Mouse (Mus musculus) limb, embryonic 13.5 days (tissue): ENCODE results near the gene Hnrnpul2. TPM values are rescaled to one million over a fixed set of nuclear protein-coding genes. Genes with fewer than 3 reads are reported as not detected.

Experiments used
- ATAC-seq: fragments of 200-750 bp; cut with Nextera tagmentation; 2 replicates; pipeline ENCODE4 v1.8.0; 2017; ENCODE audit warnings: low read depth, moderate number of reproducible peaks, moderate TSS enrichment; ENCODE audit not compliant: low FRiP score
- H3K27ac ChIP-seq: fragments of 300-500 bp; sonication (generic); 2 replicates; pipeline ENCODE4 v1.5.1; 2015; ENCODE audit warnings: inconsistent platforms, mild to moderate bottlenecking, moderate library complexity
- H3K27me3 ChIP-seq: fragments of 300-500 bp; sonication (generic); 2 replicates; pipeline ENCODE4 v1.6.1; 2015; ENCODE audit warnings: mild to moderate bottlenecking, inconsistent platforms
- H3K36me3 ChIP-seq: fragments of 300-500 bp; sonication (generic); 2 replicates; pipeline ENCODE4 v1.6.1; 2015; ENCODE audit warnings: inconsistent platforms, mild to moderate bottlenecking, moderate library complexity
- H3K4me1 ChIP-seq: fragments of 300-500 bp; sonication (generic); 2 replicates; pipeline ENCODE4 v1.6.1; 2015; ENCODE audit warnings: inconsistent platforms
- H3K4me2 ChIP-seq: fragments of 300-500 bp; sonication (generic); replicated peaks from 2 replicates; pipeline ENCODE4 v1.6.1; 2015; ENCODE audit warnings: inconsistent platforms, mild to moderate bottlenecking, moderate library complexity
- H3K4me3 ChIP-seq: fragments of 300-500 bp; sonication (generic); 2 replicates; pipeline ENCODE4 v1.5.1; 2015; ENCODE audit warnings: moderate library complexity, mild to moderate bottlenecking, inconsistent platforms
- H3K9ac ChIP-seq: fragments of 300-500 bp; sonication (generic); 2 replicates; pipeline ENCODE4 v1.6.1; 2015; ENCODE audit warnings: mild to moderate bottlenecking, inconsistent platforms
- H3K9me3 ChIP-seq: fragments of 300-500 bp; sonication (generic); 2 replicates; pipeline ENCODE4 v1.6.1; 2016; ENCODE audit warnings: inconsistent platforms
- WGBS: fragments of 180-500 bp; shearing (Covaris S2); methylation state at CpG from one replicate; pipeline ENCODE4 v1.1.7; 2015; 5-methylcytosine and 5-hydroxymethylcytosine counted together
- polyA plus RNA-seq: library from polyadenylated mRNA; unstranded; fragments of >200 nt; fragmentation: Nextera tagmentation; extraction: Ambion mirVana; gene quantifications from 2 replicates; pipeline ENCODE4 v1.2.1, GENCODE M21; 2015

The Hnrnpul2 gene
- 5.9 and 6.3 TPM in 2 replicates for polyA plus RNA-seq

GRCm38 (mm10) chr19:8819596-8820423 lies at the start of gene Hnrnpul2:
Gene Hnrnpul2, plus strand, starts transcription at chr19:8820010.
- under 1% methylated on average over 83 of the region's 83 CpGs for WGBS
- Histone ChIP-seq H3K9me3 (no peaks in the 10 kb centered on the region), H3K4me3 (peak within 1 kb of the TSS; percentile 100), H3K27me3 (no peaks in the 10 kb centered on the region), H3K4me1 (peaks cover 48% of the 10 kb centered on the region), H3K27ac (peak within 1 kb of the TSS; percentile 99), H3K36me3 (peaks cover 42% of the 10 kb centered on the region), H3K4me2 (peak within 1 kb of the TSS; percentile 85), H3K9ac (peak within 1 kb of the TSS; percentile 99)
- peak; percentile 96 for ATAC-seq

- peaks cover 31% of the 10 kb centered on the region for H3K4me1 ChIP-seq
- peaks cover 68% of the 10 kb centered on the region for H3K36me3 ChIP-seq
- H3K27me3 ChIP-seq: no peaks in the 10 kb centered on the region
- 0 out of 2 replicates have a peak, but pooled peaks cover under 1% of the 10 kb centered on the region for H3K9me3 ChIP-seq
- 21% methylated on average over 29 of the region's 29 CpGs for WGBS
- H3K27ac ChIP-seq: peak within 1 kb of the TSS; percentile 89
- peak within 1 kb of the TSS; percentile 78 for H3K4me3 ChIP-seq
- peak within 1 kb of the TSS; percentile 77 for H3K4me2 ChIP-seq
- peak within 1 kb of the TSS; percentile 95 for H3K9ac ChIP-seq
- no peak; the same call in 1 of the 2 replicates for ATAC-seq
Observed at GRCm38 (mm10) chr19:8770567-8771270, 49.1 kb upstream of the Hnrnpul2 start, which contains the start of gene Tmem223. Gene Tmem223, plus strand, starts transcription at chr19:8770996.

- Histone ChIP-seq H3K36me3 (peaks cover 50% of the 10 kb centered on the region), H3K4me3 (peak overlapping the region; percentile 76), H3K27ac (peak overlapping the region; percentile 98; the same call in 1 of the 2 replicates), H3K4me2 (peak overlapping the region; percentile 95), H3K27me3 (no peaks in the 10 kb centered on the region), H3K9ac (peak overlapping the region; percentile 93), H3K4me1 (peaks cover 33% of the 10 kb centered on the region), H3K9me3 (no peaks in the 10 kb centered on the region)
- WGBS: 86% methylated on average over 5 of the region's 5 CpGs
- no peak for ATAC-seq
Observed at GRCm38 (mm10) chr19:8772996-8773395, 46.8 kb upstream of the Hnrnpul2 start.

GRCm38 (mm10) chr19:8773409-8773808 lies 46.4 kb upstream of the Hnrnpul2 start:
- ATAC-seq: no peak
- peaks cover 33% of the 10 kb centered on the region for H3K4me1 ChIP-seq
- H3K4me3 ChIP-seq: peak overlapping the region; percentile 76
- WGBS: 55% methylated on average over 6 of the region's 6 CpGs
- peak overlapping the region; percentile 95 for H3K4me2 ChIP-seq
- no peaks in the 10 kb centered on the region for H3K27me3 ChIP-seq
- no peaks in the 10 kb centered on the region for H3K9me3 ChIP-seq
- peak overlapping the region; percentile 93 for H3K9ac ChIP-seq
- H3K27ac ChIP-seq: peak overlapping the region; percentile 98; the same call in 1 of the 2 replicates
- H3K36me3 ChIP-seq: peaks cover 50% of the 10 kb centered on the region

DNA sequence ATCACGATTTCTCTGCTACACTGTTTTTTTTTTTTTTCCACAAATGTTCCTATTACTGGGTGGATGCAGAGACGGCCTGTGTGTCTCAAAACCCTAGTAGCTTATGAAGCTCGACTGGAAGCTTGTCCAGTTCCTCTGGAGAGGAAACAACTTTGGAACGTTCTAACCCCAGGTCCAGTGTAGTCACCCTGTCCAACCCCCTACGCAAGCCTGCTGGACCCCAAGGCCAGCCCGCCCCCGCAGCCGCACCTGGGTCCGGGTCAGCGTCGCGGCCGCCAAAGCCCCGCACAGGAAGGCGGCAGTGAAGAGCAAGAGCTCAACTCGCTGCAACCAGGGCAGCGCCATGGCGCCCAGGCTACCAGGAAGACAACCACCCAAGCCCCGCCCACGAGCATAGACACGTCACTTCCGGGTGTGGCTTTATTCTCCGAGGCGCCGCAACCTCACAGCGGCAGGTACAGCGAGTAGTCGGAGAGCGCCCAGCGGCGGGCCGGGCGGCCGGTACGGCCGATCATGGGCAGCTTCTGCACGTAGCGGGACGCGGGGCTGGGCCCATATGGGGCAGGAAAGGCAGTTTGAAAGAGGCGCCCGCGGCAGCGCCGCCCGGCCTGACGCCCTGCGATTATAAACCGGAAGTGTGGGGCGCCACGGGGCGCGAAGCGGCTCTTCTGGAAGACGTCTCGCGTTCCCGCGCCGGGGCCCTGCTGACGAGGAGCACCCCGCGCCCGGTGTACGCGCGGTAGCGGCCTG lies 45.5 kb upstream of the Hnrnpul2 start, which contains the start of gene Tmem179b:
Gene Tmem179b, minus strand, starts transcription at position 382 of the 750 bp plus-strand sequence.
- peak within 1 kb of the TSS; percentile 95 for H3K4me2 ChIP-seq
- peak within 1 kb of the TSS; percentile 98 for H3K27ac ChIP-seq
- ATAC-seq: peak; percentile 94
- no peaks in the 10 kb centered on the region for H3K9me3 ChIP-seq
- H3K36me3 ChIP-seq: peaks cover 48% of the 10 kb centered on the region
- under 1% methylated on average over 68 of the region's 68 CpGs for WGBS
- H3K4me3 ChIP-seq: peak within 1 kb of the TSS; percentile 76
- no peaks in the 10 kb centered on the region for H3K27me3 ChIP-seq
- peaks cover 33% of the 10 kb centered on the region for H3K4me1 ChIP-seq
- H3K9ac ChIP-seq: peak within 1 kb of the TSS; percentile 93

GRCm38 (mm10) chr19:8774951-8775421 lies 44.8 kb upstream of the Hnrnpul2 start:
- Histone ChIP-seq H3K27ac (peak overlapping the region; percentile 98), H3K4me1 (peaks cover 33% of the 10 kb centered on the region), H3K4me2 (peak overlapping the region; percentile 95), H3K9ac (peak overlapping the region; percentile 93), H3K4me3 (peak overlapping the region; percentile 76), H3K27me3 (no peaks in the 10 kb centered on the region), H3K9me3 (no peaks in the 10 kb centered on the region), H3K36me3 (peaks cover 45% of the 10 kb centered on the region)
- ATAC-seq: no peak; the same call in 1 of the 2 replicates
- WGBS: 5% methylated on average over 20 of the region's 20 CpGs

GRCm38 (mm10) chr19:8786008-8786781 lies 33.6 kb upstream of the Hnrnpul2 start, which contains the start of gene Taf6l:
Gene Taf6l, minus strand, starts transcription at chr19:8786417.
- Histone ChIP-seq H3K36me3 (peaks cover 40% of the 10 kb centered on the region), H3K9ac (peak within 1 kb of the TSS; percentile 64), H3K9me3 (no peaks in the 10 kb centered on the region), H3K4me3 (peak within 1 kb of the TSS; percentile 73), H3K4me2 (peak within 1 kb of the TSS; percentile 74), H3K27ac (peak within 1 kb of the TSS; percentile 81), H3K27me3 (no peaks in the 10 kb centered on the region), H3K4me1 (peaks cover 8% of the 10 kb centered on the region)
- ATAC-seq: peak; percentile 99
- 1% methylated on average over 31 of the region's 32 CpGs for WGBS

DNA sequence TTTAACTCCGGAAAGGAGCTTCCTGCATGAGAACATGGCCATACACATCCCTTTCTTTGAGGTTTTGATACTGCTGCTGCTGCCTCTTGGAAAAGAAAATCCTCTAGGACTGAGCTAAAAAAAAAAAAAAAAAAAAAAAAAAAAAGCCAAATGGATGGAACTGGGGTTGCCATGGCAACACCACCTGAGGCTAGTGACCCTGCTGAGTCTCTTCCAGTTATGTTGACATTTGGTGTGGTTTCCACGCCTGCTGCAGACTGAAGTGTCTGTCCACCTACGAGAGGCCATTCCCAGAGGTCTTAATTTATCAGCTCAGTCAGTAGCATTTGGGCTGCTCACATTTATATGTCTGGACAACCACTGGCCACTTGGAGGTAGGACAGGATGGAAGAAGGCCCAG lies 31.3 kb upstream of the Hnrnpul2 start:
- no peak overlapping the region for H3K4me2 ChIP-seq
- H3K27me3 ChIP-seq: no peaks in the 10 kb centered on the region
- no peak overlapping the region for H3K4me3 ChIP-seq
- peaks cover 35% of the 10 kb centered on the region for H3K36me3 ChIP-seq
- 0 out of 2 replicates have a peak, but pooled peaks cover 6% of the 10 kb centered on the region for H3K9me3 ChIP-seq
- H3K9ac ChIP-seq: peak overlapping the region; percentile 48
- WGBS: 21% methylated on average over 3 of the region's 3 CpGs
- H3K27ac ChIP-seq: no peak overlapping the region
- ATAC-seq: no peak
- H3K4me1 ChIP-seq: peaks cover 8% of the 10 kb centered on the region

DNA sequence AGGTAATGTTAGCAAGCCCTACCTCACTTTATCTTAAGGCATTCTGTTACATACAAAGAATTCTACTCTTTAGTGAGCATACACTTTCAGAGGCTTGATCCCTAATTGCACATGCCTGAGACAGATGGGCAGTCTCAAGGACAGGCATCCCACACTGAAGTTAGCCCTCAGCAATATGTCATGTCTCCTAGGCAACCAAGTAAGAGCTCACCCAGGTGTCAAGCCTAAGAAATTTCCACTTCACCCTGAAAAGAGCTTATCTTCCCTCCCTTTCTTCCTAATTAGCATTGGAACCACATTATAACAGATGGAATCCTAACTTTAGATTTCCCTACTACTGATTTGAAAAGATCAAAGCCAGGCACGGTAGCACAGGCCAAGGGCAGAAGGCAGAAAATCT lies 30.6 kb upstream of the Hnrnpul2 start:
- H3K27ac ChIP-seq: no peak overlapping the region

GRCm38 (mm10) chr19:8790171-8790570 lies 29.6 kb upstream of the Hnrnpul2 start:
- H3K4me1 ChIP-seq: peaks cover 5% of the 10 kb centered on the region
- H3K27ac ChIP-seq: 0 out of 2 replicates have a peak overlapping the region, but pooled peaks have one; percentile 6
- ATAC-seq: no peak
- no peak overlapping the region for H3K4me2 ChIP-seq
- no peak overlapping the region for H3K4me3 ChIP-seq
- 0 out of 2 replicates have a peak, but pooled peaks cover 7% of the 10 kb centered on the region for H3K9me3 ChIP-seq
- 80% methylated on average over 7 of the region's 7 CpGs for WGBS
- H3K27me3 ChIP-seq: no peaks in the 10 kb centered on the region
- H3K36me3 ChIP-seq: peaks cover 44% of the 10 kb centered on the region
- peak overlapping the region; percentile 35; the same call in 1 of the 2 replicates for H3K9ac ChIP-seq

More for the DNA sequence above, 30.6 kb upstream of the Hnrnpul2 start:
- Histone ChIP-seq H3K4me1 (peaks cover 8% of the 10 kb centered on the region), H3K9ac (0 out of 2 replicates have a peak overlapping the region, but pooled peaks have one; percentile 48), H3K4me3 (no peak overlapping the region), H3K27me3 (no peaks in the 10 kb centered on the region), H3K4me2 (no peak overlapping the region), H3K9me3 (0 out of 2 replicates have a peak, but pooled peaks cover 7% of the 10 kb centered on the region), H3K36me3 (peaks cover 35% of the 10 kb centered on the region)
- WGBS: 49% methylated on average over 1 of the region's 1 CpGs
- no peak for ATAC-seq
